Mouse (Mus musculus): Measurements from ENCODE around the gene Ntrk1. TPM values are rescaled to one million over a fixed set of nuclear protein-coding genes. Genes with fewer than 3 reads are reported as not detected.

Ntrk1 gene
- total and polyA plus RNA-seq, 2 experiments from 2014 or later, result 0.11 to 0.16 TPM

DNA sequence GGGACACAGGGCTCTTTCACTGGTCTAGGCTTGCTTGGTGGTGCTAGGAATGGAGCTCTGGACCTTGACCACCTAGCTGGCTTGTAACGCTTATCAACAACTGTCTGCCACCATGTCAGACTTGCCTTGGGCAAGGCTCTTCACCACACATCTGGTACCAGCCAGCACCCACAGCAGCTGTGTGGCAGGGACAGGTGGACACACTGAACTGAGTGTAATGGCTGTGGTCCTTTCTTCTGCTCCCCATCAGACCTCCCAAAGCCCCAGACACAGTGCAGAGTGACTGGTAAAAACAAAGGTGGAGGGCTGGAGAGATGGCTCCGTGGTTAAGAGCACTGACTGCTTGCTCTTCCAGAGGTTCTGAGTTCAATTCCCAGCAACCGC lies 28.7 kb downstream of the Ntrk1 start:
- Histone ChIP-seq H3K27me3 (ENCODE audit: control insufficient read depth, insufficient read depth, low read length) (peaks cover 16% of the 10 kb centered on the region; the same call in 1 of the 2 replicates), H3K9me3 (replicated peaks; ENCODE audit: control insufficient read depth, low read length) (no peaks in the 10 kb centered on the region), H3K36me3 (replicated peaks; ENCODE audit: control insufficient read depth, insufficient read depth, low read length) (no peaks in the 10 kb centered on the region), H3K4me2 (ENCODE audit: low read depth, low read length) (peak overlapping the region; percentile 57), H3K27ac (ENCODE audit: low read depth) (peak overlapping the region; percentile 87), H3K4me1 (ENCODE audit: control insufficient read depth, insufficient read depth) (peaks cover 21% of the 10 kb centered on the region), H3K4me3 (ENCODE audit: low read depth, low read length) (no peak overlapping the region), H3K9ac (replicated peaks; ENCODE audit: low read depth, low read length) (no peak overlapping the region)
- DNase-seq (ENCODE audit: low spot score), result no peak
- TF ChIP-seq CTCF (IDR thresholded peaks at IDR 0.05; ENCODE audit: low read depth) (no peak), EP300 (IDR thresholded peaks at IDR 0.05; ENCODE audit: low read depth) (no peak)
- 75% methylated on average over 3 of the region's 3 CpGs for WGBS
- ATAC-seq (ENCODE audit: insufficient read depth, low read depth), result no peak

DNA sequence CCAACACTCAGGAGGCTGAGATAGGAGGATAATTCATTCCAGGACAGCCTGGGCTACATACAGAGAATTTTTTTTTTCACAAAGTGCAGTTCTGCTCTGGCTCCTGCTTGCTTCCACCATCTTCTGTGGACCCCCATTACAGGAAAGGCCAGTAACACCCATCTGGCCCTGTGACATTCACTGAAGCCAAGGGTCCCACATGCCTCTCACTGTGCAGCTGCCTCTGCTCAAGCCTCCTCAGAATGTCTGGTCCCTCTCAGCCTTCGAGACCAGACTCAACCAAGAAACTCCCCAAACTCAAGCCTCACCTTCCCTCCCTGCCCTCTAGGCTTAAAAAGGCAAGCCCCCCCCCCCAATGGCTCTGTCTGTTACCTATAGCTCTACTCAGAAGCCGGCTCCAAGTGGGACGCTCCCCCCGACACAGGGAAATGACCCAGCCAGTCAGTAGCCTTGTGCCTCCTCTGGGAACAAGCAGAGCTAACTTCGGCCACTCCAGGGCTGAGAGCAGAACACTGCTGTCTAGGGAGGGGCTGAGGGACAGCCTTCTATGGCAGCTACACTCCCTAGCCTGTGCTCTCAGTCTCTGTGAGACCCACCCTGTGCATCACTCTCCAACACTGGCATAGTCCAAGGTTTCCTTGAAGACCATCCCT lies 29.2 kb downstream of the Ntrk1 start:
- no peaks in the 10 kb centered on the region for H3K36me3 ChIP-seq (replicated peaks; ENCODE audit: control insufficient read depth, insufficient read depth, low read length)
- H3K4me3 ChIP-seq (ENCODE audit: low read depth, low read length), result no peak overlapping the region
- ATAC-seq (ENCODE audit: insufficient read depth, low read depth) (no peak), DNase-seq (ENCODE audit: low spot score) (no peak)
- 46% methylated on average over 5 of the region's 5 CpGs for WGBS
- H3K9ac ChIP-seq (replicated peaks; ENCODE audit: low read depth, low read length), result no peak overlapping the region
- TF ChIP-seq CTCF (IDR thresholded peaks at IDR 0.05; ENCODE audit: low read depth) (no peak), EP300 (IDR thresholded peaks at IDR 0.05; ENCODE audit: low read depth) (no peak)
- H3K4me1 ChIP-seq (ENCODE audit: control insufficient read depth, insufficient read depth), result peaks cover 21% of the 10 kb centered on the region
- peak overlapping the region; percentile 57 for H3K4me2 ChIP-seq (ENCODE audit: low read depth, low read length)
- H3K27me3 ChIP-seq (ENCODE audit: control insufficient read depth, insufficient read depth, low read length), result peaks cover 16% of the 10 kb centered on the region; the same call in 1 of the 2 replicates
- H3K27ac ChIP-seq (ENCODE audit: low read depth), result peak overlapping the region; percentile 87
- no peaks in the 10 kb centered on the region for H3K9me3 ChIP-seq (replicated peaks; ENCODE audit: control insufficient read depth, low read length)

DNA sequence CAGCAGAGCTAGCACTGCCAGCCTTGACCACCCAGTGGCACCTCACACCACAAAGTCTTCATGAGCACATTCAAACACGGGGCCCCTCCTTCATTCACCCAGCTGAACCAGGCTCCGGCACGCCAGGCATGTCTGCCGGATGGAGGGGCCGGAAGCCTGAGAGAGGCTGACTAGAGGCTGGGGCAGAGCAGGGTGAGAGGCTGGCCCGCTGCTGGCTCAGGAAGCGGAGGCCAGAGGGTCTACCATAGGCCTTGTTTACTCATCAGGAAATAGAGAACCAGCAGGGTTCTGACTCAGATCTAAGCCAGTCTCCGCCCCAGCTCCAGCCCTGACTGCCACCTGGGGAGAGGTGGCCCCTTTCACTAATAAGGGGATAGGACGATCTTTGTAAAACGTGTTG lies 29.9 kb downstream of the Ntrk1 start:
- 29% methylated on average over 10 of the region's 10 CpGs for WGBS
- peak overlapping the region; percentile 3; the same call in 1 of the 2 replicates for H3K4me3 ChIP-seq (ENCODE audit: low read depth, low read length)
- H3K36me3 ChIP-seq (replicated peaks; ENCODE audit: control insufficient read depth, insufficient read depth, low read length), result no peaks in the 10 kb centered on the region
- peak overlapping the region; percentile 57 for H3K4me2 ChIP-seq (ENCODE audit: low read depth, low read length)
- H3K27me3 ChIP-seq (ENCODE audit: control insufficient read depth, insufficient read depth, low read length), result peaks cover 11% of the 10 kb centered on the region; the same call in 1 of the 2 replicates
- H3K4me1 ChIP-seq (ENCODE audit: control insufficient read depth, insufficient read depth), result peaks cover 21% of the 10 kb centered on the region
- H3K9me3 ChIP-seq (replicated peaks; ENCODE audit: control insufficient read depth, low read length), result no peaks in the 10 kb centered on the region
- H3K9ac ChIP-seq (replicated peaks; ENCODE audit: low read depth, low read length), result no peak overlapping the region
- DNase-seq (ENCODE audit: low spot score) (no peak), ATAC-seq (ENCODE audit: insufficient read depth, low read depth) (peak; percentile 34)
- peak overlapping the region; percentile 87 for H3K27ac ChIP-seq (ENCODE audit: low read depth)
- TF ChIP-seq CTCF (IDR thresholded peaks at IDR 0.05; ENCODE audit: low read depth), result no peak
- no peak for TF ChIP-seq EP300 (IDR thresholded peaks at IDR 0.05; ENCODE audit: low read depth)

DNA sequence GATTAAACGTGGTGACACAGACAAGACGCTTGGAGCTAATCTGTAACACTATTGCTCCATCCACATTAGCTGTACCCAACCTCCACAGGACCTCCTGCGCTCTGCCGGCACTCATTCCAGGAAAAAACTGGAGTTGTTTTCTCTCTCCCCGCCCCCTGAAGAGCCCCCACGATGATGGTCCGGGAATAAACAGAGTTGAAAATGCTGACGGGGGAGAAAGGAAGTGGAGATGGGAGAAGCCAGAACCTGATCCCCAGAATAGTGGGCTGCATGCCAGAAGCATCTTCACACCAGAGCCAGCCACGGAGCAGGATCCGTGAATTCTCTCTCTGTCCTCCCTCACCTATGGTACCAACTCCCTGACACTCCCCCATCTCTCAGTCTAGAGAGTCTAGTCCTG lies 30.5 kb downstream of the Ntrk1 start:
- Histone ChIP-seq H3K9me3 (replicated peaks; ENCODE audit: control insufficient read depth, low read length) (no peaks in the 10 kb centered on the region), H3K9ac (replicated peaks; ENCODE audit: low read depth, low read length) (0 out of 2 replicates have a peak overlapping the region, but pooled peaks have one; percentile 6), H3K4me2 (ENCODE audit: low read depth, low read length) (peak overlapping the region; percentile 57), H3K4me3 (ENCODE audit: low read depth, low read length) (peak overlapping the region; percentile 31), H3K4me1 (ENCODE audit: control insufficient read depth, insufficient read depth) (peaks cover 21% of the 10 kb centered on the region), H3K27ac (ENCODE audit: low read depth) (peak overlapping the region; percentile 87), H3K27me3 (ENCODE audit: control insufficient read depth, insufficient read depth, low read length) (peaks cover 7% of the 10 kb centered on the region; the same call in 1 of the 2 replicates), H3K36me3 (replicated peaks; ENCODE audit: control insufficient read depth, insufficient read depth, low read length) (no peaks in the 10 kb centered on the region)
- no peak for ATAC-seq (ENCODE audit: insufficient read depth, low read depth)
- WGBS, result 23% methylated on average over 10 of the region's 10 CpGs
- TF ChIP-seq CTCF (IDR thresholded peaks at IDR 0.05; ENCODE audit: low read depth) (no peak), EP300 (IDR thresholded peaks at IDR 0.05; ENCODE audit: low read depth) (no peak)
- DNase-seq (ENCODE audit: low spot score), result no peak

DNA sequence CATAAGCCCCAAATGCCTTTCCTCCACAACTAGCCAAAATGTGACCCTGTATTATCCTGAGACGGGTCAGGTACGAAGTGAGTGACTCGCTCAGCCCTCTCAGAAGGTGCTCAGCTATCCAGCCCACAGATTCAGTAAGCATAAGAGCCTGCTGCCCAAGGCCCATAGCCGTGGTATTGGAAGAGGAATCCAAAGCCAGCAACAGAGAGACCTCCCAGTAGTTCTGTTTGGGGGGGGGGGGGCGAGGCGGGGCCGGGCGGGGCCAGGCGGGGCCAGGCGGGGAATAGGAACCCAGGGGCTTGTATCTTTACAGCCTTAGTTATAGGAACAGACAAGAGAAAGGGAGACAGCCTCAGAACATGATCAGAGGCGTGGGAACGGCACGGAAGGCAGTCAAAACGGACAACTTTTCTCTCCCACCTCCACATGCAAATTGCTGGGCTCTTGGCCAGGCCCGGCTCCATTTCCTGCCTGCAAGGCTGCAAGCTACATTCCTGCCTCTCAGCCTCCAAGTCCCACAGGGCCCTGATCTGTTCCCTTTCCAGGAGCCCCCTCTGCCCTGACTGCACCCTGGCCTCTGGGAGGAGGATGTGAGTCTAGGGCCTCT lies 31.2 kb downstream of the Ntrk1 start:
- Histone ChIP-seq H3K27me3 (ENCODE audit: control insufficient read depth, insufficient read depth, low read length) (peaks cover 3% of the 10 kb centered on the region; the same call in 1 of the 2 replicates), H3K9ac (replicated peaks; ENCODE audit: low read depth, low read length) (no peak overlapping the region; the same call in 1 of the 2 replicates), H3K36me3 (replicated peaks; ENCODE audit: control insufficient read depth, insufficient read depth, low read length) (0 out of 2 replicates have a peak, but pooled peaks cover 6% of the 10 kb centered on the region), H3K9me3 (replicated peaks; ENCODE audit: control insufficient read depth, low read length) (no peaks in the 10 kb centered on the region), H3K4me2 (ENCODE audit: low read depth, low read length) (peak overlapping the region; percentile 57), H3K4me3 (ENCODE audit: low read depth, low read length) (peak overlapping the region; percentile 31), H3K4me1 (ENCODE audit: control insufficient read depth, insufficient read depth) (peaks cover 21% of the 10 kb centered on the region), H3K27ac (ENCODE audit: low read depth) (peak overlapping the region; percentile 87)
- ATAC-seq (ENCODE audit: insufficient read depth, low read depth), result peak; percentile 55
- DNase-seq (ENCODE audit: low spot score), result peak; percentile 85
- 18% methylated on average over 15 of the region's 15 CpGs for WGBS
- TF ChIP-seq EP300 (IDR thresholded peaks at IDR 0.05; ENCODE audit: low read depth) (no peak), CTCF (IDR thresholded peaks at IDR 0.05; ENCODE audit: low read depth) (0 out of 2 replicates have a peak, but pooled peaks have one; percentile 3)

Data from heart, postnatal 0 days (tissue).